Mouse (Mus musculus) kidney, adult 11 months (tissue): ENCODE data around the gene Slc17a4.

Experiments
- DNase-seq: peaks from one replicate; pipeline ENCODE4 v3.0.0; 2022

Slc17a4 gene

GRCm38 (mm10) chr13:23914376-23915167 lies at the start of gene Slc17a4:
Gene Slc17a4, minus strand, starts transcription at chr13:23915009.
- peak; percentile 23 for DNase-seq

- no peak for DNase-seq
These were observed 45.0 kb upstream of the Slc17a4 start for GRCm38 (mm10) chr13:23959776-23960175.

- DNase-seq = peak; percentile 31
These were observed 36.1 kb upstream of the Slc17a4 start for GRCm38 (mm10) chr13:23950928-23951327.

GRCm38 (mm10) chr13:23949484-23950246 lies 34.9 kb upstream of the Slc17a4 start:
- DNase-seq = no peak

- DNase-seq = no peak
These were observed 31.4 kb upstream of the Slc17a4 start for GRCm38 (mm10) chr13:23946254-23946653.

GRCm38 (mm10) chr13:23942861-23943260 lies 28.1 kb upstream of the Slc17a4 start:
- DNase-seq = no peak

GRCm38 (mm10) chr13:23940291-23940690 lies 25.5 kb upstream of the Slc17a4 start:
- peak; percentile 5 for DNase-seq

GRCm38 (mm10) chr13:23938699-23939098 lies 23.9 kb upstream of the Slc17a4 start:
- peak; percentile 9 for DNase-seq

GRCm38 (mm10) chr13:23934211-23934520 lies 19.4 kb upstream of the Slc17a4 start, which contains the start of gene Hist1h2aa:
Gene Hist1h2aa, plus strand, starts transcription at chr13:23934462.
- DNase-seq = no peak

GRCm38 (mm10) chr13:23933421-23934210 lies 18.8 kb upstream of the Slc17a4 start, which contains the start of gene Hist1h2ba:
Gene Hist1h2ba, minus strand, starts transcription at chr13:23934156.
- DNase-seq = no peak

GRCm38 (mm10) chr13:23930904-23931303 lies 16.1 kb upstream of the Slc17a4 start:
- DNase-seq = no peak

- no peak for DNase-seq
These were observed 15.7 kb upstream of the Slc17a4 start for GRCm38 (mm10) chr13:23930461-23930860.

GRCm38 (mm10) chr13:23928637-23929036 lies 13.8 kb upstream of the Slc17a4 start:
- DNase-seq = no peak

GRCm38 (mm10) chr13:23925792-23926191 lies 11.0 kb upstream of the Slc17a4 start:
- no peak for DNase-seq

- DNase-seq = peak; percentile 15
These were observed 2.9 kb upstream of the Slc17a4 start for GRCm38 (mm10) chr13:23917674-23918073.

GRCm38 (mm10) chr13:23916132-23916531 lies 1.3 kb upstream of the Slc17a4 start:
- no peak for DNase-seq

- DNase-seq = peak; percentile 21
These were observed 960 bp downstream of the Slc17a4 start for GRCm38 (mm10) chr13:23913791-23914306.

GRCm38 (mm10) chr13:23911335-23911734 lies 3.5 kb downstream of the Slc17a4 start:
- DNase-seq = no peak

- DNase-seq = no peak
These were observed 4.7 kb downstream of the Slc17a4 start for GRCm38 (mm10) chr13:23910121-23910520.

- DNase-seq = no peak
These were observed 7.9 kb downstream of the Slc17a4 start for GRCm38 (mm10) chr13:23906906-23907305.

- no peak for DNase-seq
These were observed 16.6 kb downstream of the Slc17a4 start for GRCm38 (mm10) chr13:23898242-23898641.

- DNase-seq = no peak
These were observed 21.6 kb downstream of the Slc17a4 start for GRCm38 (mm10) chr13:23893269-23893593.
